Mouse (Mus musculus) adrenal gland (tissue): ENCODE data around the gene Tmem102.

Experiments
- intact Hi-C: fragments of 180-260 bp; cut with DNase I; formaldehyde crosslinking; loops from one replicate; pipeline ENCODE4 v1.15.1; 2025

The Tmem102 gene

DNA sequence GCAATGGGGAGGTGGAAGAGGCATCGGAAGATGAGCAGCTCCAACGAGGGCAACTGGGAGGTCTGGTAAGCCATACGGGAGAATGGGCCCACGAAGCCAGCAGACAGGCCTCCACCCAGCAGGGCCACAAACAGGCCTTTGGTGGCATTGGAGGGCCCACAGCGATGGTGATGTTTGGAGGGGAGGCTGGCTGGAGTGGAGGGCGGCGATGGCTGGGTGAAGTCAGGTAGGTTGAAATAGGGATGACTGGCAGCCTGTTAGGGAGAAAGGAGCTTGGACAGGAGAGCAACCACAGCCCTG, 44.6 kb downstream of the Tmem102 start:
- intact Hi-C loops, result no loop called here

DNA sequence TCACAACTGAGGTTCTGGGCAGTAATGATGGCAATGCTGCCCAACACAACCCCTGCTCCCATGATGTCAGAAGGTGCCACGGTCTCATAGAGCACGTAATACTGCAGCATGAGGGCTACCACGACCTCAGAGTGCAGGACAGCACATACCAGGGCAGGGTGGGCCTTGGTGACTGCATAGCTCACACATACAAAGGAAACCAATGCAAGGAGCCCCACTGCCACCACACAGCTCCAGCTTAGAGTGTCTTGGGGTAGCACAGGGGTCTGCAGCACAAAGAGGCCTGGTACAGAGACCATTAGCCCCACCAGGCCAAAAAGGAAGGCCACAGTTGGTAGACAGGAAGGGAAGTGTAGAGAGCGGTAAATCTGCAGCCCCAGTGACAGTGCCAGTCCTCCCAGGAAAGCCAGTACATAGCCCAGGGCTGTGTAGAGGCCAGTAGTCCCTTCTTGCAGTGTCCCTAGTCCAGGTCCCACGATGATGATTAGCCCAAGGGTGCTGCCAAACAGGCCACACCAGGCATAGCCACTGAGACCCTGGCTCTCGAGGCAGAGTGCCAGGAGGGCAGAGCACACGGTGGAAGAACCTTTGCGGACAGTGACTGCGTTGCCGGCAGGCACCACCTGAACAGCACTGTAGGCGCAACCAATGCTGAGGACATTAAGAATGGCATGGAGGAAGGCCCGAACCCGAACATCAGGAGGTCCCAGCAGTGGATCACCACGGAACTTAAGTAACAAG, 45.1 kb downstream of the Tmem102 start:
- intact Hi-C loops, result no loop called here

DNA sequence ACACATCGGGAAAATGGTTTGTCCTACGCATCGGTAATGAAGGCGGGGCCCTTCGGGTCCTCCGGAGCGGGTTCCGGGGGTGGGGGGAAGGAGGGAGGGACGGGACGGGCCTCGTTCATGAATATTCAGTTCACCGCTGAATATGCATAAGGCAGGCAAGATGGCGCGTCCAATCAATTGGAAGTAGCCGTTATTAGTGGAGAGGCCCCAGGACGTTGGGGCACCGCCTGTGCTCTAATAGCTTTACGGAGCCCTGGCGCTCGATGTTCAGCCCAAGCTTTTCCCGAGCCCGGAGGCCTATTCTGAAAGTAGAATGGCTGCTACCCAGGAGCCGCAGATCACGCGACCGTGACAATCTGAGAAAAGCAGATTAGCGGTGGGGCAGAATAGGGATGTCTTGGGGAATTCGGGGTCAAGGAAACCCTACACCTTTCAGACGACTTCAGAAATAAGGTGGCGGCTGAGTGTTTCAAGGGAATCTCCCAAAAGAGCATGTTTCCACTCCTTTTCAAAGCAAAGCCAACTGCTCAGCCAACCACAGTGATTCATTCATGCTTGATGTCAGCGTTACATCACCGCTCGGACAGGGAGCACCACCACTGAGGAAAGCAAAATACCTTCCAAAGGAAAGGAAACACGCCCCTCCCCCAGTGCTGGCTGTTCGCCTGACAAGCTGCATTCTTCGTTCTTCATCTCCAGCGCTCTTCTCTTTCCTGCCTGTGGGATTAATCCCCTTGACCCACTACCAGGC, 46.3 kb downstream of the Tmem102 start:
- intact Hi-C loops, result no loop called here

DNA sequence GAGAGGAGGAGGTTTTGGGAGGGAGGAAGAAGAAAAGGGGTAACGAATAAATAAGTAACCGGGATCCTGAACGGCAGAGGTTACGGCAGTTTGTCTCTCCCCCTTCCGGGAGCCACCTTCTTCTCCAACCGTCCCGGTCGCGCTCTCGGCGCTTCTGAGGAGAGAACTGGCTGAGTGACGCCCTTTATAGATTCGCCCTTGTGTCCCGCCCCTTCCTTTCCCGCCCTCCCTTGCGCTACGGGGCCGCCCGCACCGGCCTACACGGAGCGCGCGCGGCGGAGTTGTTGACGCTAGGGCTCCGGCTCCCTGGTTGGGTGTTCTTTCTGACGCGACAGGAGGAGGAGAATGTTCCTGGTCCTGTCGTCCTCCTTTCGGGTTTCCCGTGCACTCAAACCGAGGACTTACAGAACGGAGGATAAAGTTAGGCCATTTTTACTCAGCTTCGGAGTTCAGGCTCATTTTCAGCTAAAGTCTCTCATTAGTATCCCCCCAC, 46.9 kb downstream of the Tmem102 start, which contains the start of gene Polr2a:
Polr2a (minus strand) TSS at position 160 of the 493 bp plus-strand sequence.
- intact Hi-C loops, result no loop called here

DNA sequence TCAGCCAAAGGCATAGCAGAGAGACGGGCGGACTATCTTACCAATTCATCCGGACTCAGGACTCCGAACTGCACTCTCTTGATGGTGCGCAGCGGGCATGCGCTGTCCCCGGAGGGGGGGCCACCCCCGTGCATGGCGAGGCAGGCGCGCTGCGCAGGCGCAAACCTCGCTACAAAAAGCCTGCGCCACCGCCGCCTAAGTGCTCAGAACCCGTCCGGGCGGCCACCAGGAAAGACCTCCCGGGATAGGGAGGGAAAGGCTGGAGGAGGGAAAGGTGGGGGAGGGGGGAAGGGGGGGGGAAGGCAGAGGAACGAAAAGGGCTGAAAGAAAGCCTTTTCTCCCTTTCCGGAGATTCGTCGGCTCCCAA, 47.4 kb downstream of the Tmem102 start:
- intact Hi-C loops, result no loop called here

DNA sequence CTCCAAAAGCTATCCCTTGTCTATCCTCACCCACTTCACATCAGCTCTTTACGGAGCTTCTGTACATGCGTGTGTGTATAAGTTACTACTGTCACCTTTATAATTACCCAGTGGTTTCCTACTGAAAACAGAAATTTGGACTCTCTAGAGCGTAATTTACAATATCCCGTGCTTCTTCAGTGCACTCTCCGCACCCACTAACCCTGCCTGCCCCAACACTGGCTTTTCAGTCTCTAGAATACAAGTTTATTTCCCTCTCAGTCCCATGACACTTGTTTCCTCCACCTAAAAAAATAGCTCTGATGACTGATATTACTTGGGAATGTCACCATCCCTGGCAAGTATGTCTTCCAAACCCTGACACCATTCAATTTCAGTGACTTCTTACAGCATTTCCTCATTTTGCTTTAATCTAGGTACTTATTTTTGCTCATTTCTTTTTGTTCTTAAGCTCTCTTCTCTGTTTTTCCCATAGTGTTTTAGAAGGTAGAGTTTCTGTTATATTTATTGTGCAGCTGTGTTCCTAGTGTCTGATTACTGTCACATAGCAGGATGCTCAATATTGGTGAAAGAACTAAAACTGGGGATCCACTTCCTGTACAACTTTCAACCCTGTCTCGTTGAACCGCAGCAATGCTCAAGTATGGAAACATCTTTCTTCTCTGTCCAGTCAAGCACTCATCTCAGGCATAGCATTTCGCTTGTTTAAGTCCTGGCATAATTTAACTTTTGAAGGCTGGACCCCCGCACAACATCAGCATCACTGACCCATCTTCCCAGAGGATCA, 47.9 kb downstream of the Tmem102 start:
- intact Hi-C loops, result no loop called here

DNA sequence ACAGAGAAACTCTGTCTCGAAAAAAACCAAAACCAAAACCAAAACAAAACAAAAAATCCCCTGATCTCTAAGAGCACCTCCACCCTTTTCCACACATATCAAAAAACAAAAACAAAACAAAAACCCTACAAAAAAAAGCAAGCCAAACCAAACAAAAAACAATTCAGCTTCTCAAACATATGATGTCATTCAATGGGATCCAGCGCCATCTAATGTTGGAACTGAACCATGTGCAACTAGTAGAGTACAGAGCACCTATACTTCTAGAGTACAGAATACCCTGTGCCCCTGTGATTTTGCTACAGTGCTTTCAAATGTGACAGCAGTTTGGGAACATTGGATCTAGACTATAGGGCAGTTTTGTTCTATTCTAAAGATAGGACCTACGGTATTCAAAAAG, 50.7 kb downstream of the Tmem102 start:
- intact Hi-C loops, result loop anchor here (5.0 kb wide), 1 partner anchor 72 kb away; the partner anchor contains the start of gene Senp3

DNA sequence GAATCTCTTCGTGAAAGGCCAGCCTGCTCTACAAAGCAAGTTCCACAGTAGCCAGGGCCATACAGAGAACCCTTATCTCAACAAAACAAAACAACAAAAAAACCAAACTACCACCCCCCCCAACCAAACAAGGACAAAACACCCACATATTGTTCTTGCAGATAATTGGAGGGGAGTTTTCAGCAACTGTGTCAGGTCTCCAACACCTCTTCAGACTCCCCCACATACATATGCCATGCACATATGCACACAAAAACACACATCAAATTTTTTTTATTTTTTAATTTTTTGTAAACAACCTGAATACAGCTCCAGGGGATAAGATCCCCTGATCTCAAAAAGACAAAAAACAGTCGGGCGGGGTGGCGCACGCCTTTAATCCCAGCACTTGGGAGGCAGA, 51.2 kb downstream of the Tmem102 start:
- intact Hi-C loops, result loop anchor here (5.0 kb wide), 1 partner anchor 72 kb away; the partner anchor contains the start of gene Senp3
